Mouse (Mus musculus) small intestine, adult 2 months (tissue): ENCODE results near the gene Hirip3.

Experiments
- CTCF ChIP-seq: fragments of 200-500 bp; IDR thresholded peaks from 2 replicates; pipeline ENCODE4 v1.5.1; 2012; ENCODE audit warnings: low read depth, mild to moderate bottlenecking, control low read depth, inconsistent platforms, low read length, moderate library complexity, mixed read lengths; ENCODE audit not compliant: insufficient replicate concordance, insufficient read length; ENCODE audit errors: extremely low read depth
- POLR2A ChIP-seq: fragments of 200-500 bp; IDR thresholded peaks from 2 replicates; pipeline ENCODE4 v1.6.1; 2012; ENCODE audit warnings: low read depth, mild to moderate bottlenecking, control low read depth, inconsistent platforms, low read length, moderate library complexity

DNA sequence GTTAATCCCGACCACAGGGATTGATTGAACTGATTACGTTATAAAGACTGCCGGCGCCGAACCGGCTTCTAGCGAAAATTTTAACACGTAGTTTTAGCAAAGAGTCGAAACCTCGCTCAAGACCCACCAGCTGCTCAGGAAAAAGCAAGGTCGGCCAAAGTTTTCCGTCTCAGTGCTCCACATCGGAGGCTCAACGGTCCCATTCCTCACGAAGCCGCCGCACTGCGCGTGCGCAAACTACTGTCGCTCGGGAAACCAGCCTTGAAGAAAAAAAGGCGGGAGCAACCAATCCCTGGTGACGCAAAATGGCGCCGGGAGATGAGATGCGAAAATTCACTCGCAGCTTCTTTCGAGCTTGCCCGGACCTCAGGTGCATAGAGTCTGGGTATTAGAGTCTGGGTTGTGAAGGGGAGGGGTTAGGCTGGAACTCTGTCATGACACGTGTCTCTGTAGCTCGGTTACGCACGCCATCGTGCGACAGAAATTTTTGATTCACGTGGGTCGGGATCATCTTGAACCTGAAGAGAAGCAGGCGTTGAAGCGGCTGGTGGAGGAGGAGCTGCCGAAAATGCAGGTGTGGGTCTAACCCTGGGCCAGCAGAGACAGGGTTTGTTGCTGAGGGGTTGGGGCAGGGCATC lies 494 bp downstream of the Hirip3 start, which contains the start of gene Ino80e:
- TF ChIP-seq POLR2A (no peak; the same call in 1 of the 2 replicates), CTCF (no peak; the same call in 1 of the 2 replicates)
